Mouse (Mus musculus) small intestine, adult 2 months (tissue): ENCODE results near the gene Hivep3. TPM values are rescaled to one million over a fixed set of nuclear protein-coding genes. Genes with fewer than 3 reads are reported as not detected.

ENCODE experiments used
- H3K27ac ChIP-seq: fragments of 200-500 bp; 2 replicates; pipeline ENCODE4 v1.5.1; 2012; ENCODE audit warnings: low read depth, low read length, control low read depth, inconsistent platforms; ENCODE audit not compliant: insufficient read depth
- H3K27me3 ChIP-seq: fragments of 200-500 bp; 2 replicates; pipeline ENCODE4 v1.6.1; 2012; ENCODE audit warnings: mild to moderate bottlenecking, moderate library complexity, low read length, inconsistent platforms; ENCODE audit not compliant: control insufficient read depth, insufficient read depth
- H3K36me3 ChIP-seq: fragments of 200-500 bp; 2 replicates; pipeline ENCODE4 v1.6.1; 2012; ENCODE audit warnings: mild to moderate bottlenecking, low read length, control low read depth, inconsistent platforms; ENCODE audit not compliant: control insufficient read depth, insufficient read depth
- H3K4me1 ChIP-seq: fragments of 200-500 bp; 2 replicates; pipeline ENCODE4 v1.6.1; 2012; ENCODE audit warnings: low read length, inconsistent platforms, mixed read lengths; ENCODE audit not compliant: control insufficient read depth, insufficient read depth, insufficient read length
- H3K4me3 ChIP-seq: fragments of 200-500 bp; 2 replicates; pipeline ENCODE4 v1.5.1; 2012; ENCODE audit warnings: low read depth, mild to moderate bottlenecking, control low read depth, inconsistent platforms, low read length, moderate library complexity
- CTCF ChIP-seq: fragments of 200-500 bp; IDR thresholded peaks from 2 replicates; pipeline ENCODE4 v1.5.1; 2012; ENCODE audit warnings: low read depth, mild to moderate bottlenecking, control low read depth, inconsistent platforms, low read length, moderate library complexity, mixed read lengths; ENCODE audit not compliant: insufficient replicate concordance, insufficient read length; ENCODE audit errors: extremely low read depth
- POLR2A ChIP-seq: fragments of 200-500 bp; IDR thresholded peaks from 2 replicates; pipeline ENCODE4 v1.6.1; 2012; ENCODE audit warnings: low read depth, mild to moderate bottlenecking, control low read depth, inconsistent platforms, low read length, moderate library complexity
- WGBS: fragments of 180-500 bp; shearing (Covaris S2); methylation state at CpG from one replicate; pipeline ENCODE4 v1.1.7; 2018; 5-methylcytosine and 5-hydroxymethylcytosine counted together
- polyA plus RNA-seq: library from polyadenylated mRNA; depleted of rRNA; stranded (reverse); fragments of >200 nt; gene quantifications from 2 replicates; pipeline ENCODE4 v1.2.3, GENCODE M21; 2012

Hivep3 gene
- polyA plus RNA-seq, 1 experiment = 3.3 TPM

DNA sequence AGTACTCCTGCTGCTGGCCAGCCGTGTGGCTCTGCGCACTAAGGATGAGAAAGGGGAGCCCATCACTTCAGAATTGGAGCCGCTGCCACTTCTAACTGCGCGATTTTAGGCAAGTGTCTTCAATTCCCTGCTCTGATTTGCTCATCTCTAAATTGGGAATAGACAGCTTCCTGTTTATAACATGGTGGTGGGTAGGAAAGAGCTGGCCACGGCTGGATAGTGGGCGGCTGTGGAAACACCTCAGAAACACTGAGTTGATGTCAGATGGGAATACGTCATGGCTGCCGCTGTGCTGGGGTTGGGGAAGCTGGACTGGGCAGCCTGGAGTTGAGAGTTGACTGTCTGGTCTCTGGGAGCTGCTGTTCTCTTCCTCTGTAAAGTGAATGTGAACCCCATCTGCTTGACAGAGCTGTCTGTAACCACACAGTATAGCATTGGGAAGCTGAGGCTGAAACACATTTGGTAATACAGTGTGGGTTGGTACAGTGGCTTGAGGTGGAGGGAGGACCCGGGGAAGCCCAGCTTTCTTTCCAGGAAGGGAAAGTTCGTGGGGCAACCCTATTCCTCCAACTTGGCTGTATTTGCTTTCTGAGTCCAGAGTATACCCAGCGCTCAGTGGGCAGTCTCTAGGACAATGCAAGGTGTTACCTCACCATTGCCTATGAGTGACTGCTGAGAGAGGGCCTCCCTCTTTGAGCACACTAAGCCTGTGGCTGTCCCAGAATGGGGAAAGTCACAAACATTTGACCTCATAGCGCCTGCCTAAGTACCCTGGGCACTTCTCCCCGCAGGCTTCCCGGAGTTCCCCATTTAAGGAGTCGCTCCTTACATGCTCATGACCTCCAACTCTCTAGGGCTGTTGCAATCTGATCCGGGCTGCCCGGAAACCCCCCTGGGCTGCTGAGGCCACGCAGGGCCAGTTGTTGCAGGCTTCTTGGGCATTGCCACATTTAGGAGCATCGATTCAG, 232.8 kb downstream of the Hivep3 start:
- Histone ChIP-seq H3K4me1 (peaks cover 20% of the 10 kb centered on the region), H3K4me3 (no peak overlapping the region), H3K36me3 (no peaks in the 10 kb centered on the region), H3K27me3 (no peaks in the 10 kb centered on the region), H3K27ac (no peak overlapping the region)
- 69% methylated on average over 20 of the region's 20 CpGs for WGBS
- TF ChIP-seq POLR2A (no peak), CTCF (no peak)

DNA sequence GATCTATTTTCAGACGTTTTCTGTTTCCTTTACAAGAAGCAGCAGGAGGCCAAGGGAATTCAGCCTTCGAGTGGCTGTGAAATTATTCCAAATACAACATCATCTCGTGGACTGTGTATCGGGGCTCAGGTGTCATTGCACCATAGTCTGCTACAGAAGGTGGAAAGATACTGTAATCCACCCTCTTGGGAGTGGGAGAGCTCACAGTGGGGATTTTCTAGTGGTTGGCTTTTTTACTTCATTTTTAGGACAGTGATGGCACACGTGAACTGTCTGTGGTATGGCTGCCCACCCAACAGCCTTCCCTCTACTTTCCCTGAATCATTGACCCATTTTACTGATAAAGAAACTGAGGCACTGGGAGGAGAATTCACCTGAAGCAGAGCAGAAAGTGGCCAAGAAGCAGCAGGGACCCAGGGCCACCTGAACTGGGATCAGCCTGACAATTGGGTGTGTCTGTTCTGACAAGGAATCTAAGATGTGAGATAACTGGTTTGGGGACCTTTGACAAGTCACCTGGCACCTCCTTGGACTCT, 233.6 kb downstream of the Hivep3 start:
- Histone ChIP-seq H3K27me3 (no peaks in the 10 kb centered on the region), H3K4me3 (no peak overlapping the region), H3K27ac (no peak overlapping the region), H3K4me1 (peaks cover 20% of the 10 kb centered on the region), H3K36me3 (no peaks in the 10 kb centered on the region)
- no peak for TF ChIP-seq POLR2A
- no peak for TF ChIP-seq CTCF
- WGBS = 71% methylated on average over 5 of the region's 5 CpGs

DNA sequence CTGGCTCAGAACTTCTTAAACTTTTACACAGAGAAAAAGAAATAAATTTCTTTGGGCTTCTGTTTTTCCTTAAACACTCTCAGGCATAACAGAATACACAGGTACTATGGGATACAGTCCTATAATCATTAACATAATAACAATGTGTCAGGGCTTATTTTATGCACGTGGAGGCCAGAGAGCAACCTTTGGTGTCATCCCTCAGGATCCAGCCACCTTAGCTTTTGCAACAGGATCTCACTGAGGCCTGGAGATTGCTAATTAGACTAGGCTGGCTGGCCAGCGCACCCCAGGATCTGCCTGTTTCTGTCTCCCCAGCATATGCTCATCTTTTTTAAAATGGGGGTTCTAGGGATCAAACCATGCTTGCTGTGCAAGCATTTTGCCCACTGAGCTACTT, 234.1 kb downstream of the Hivep3 start:
- WGBS = 55% methylated on average over 2 of the region's 2 CpGs
- Histone ChIP-seq H3K27me3 (no peaks in the 10 kb centered on the region), H3K4me1 (peaks cover 16% of the 10 kb centered on the region), H3K27ac (no peak overlapping the region), H3K36me3 (no peaks in the 10 kb centered on the region), H3K4me3 (no peak overlapping the region)
- TF ChIP-seq CTCF (no peak), POLR2A (no peak)

DNA sequence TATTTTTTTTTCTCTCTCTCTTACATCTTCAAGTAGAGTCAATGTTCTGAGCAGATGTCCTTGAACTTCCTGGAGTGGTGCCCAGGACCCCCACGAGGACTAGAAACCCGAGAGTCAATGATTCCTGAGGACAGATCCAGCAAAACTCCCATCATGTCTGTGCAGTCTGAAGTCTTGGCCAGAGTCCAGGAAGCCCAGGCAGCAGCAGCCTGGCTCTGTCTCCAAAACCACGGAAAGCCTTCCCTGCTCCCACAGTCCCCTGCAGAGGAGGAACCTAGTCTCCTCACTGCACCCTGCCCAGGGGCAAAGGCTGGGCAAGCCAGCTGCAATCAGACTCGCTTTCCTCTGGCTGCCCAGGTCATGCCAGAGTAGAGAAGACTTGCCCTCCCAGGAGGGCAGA, 234.5 kb downstream of the Hivep3 start:
- H3K4me1 ChIP-seq = peaks cover 16% of the 10 kb centered on the region
- no peak overlapping the region for H3K27ac ChIP-seq
- H3K27me3 ChIP-seq = no peaks in the 10 kb centered on the region
- TF ChIP-seq POLR2A (no peak), CTCF (no peak)
- H3K36me3 ChIP-seq = no peaks in the 10 kb centered on the region
- WGBS = 5% methylated on average over 4 of the region's 4 CpGs
- no peak overlapping the region for H3K4me3 ChIP-seq

DNA sequence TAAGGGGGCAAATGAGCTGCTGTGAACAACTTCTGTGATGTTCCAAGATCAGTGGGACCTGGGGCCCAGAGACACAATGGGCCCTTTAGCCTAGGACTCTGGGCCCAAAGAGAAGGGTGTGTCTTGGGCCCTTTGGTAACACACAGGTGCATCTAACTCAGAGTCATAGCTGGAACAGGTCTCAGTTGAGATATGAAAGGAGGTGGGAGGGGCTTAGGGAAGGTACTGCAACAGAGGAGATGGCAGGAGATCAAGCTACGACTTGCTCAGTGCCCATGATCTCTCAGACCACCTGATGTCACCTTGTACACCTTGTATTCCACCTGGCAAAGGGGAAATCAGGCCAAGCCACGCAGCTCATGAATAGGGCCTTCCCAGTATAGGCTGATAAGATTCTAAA, 235.3 kb downstream of the Hivep3 start:
- 25% methylated on average over 2 of the region's 2 CpGs for WGBS
- Histone ChIP-seq H3K27ac (no peak overlapping the region), H3K4me3 (no peak overlapping the region), H3K4me1 (peaks cover 16% of the 10 kb centered on the region), H3K36me3 (no peaks in the 10 kb centered on the region), H3K27me3 (no peaks in the 10 kb centered on the region)
- no peak for TF ChIP-seq POLR2A
- no peak for TF ChIP-seq CTCF

DNA sequence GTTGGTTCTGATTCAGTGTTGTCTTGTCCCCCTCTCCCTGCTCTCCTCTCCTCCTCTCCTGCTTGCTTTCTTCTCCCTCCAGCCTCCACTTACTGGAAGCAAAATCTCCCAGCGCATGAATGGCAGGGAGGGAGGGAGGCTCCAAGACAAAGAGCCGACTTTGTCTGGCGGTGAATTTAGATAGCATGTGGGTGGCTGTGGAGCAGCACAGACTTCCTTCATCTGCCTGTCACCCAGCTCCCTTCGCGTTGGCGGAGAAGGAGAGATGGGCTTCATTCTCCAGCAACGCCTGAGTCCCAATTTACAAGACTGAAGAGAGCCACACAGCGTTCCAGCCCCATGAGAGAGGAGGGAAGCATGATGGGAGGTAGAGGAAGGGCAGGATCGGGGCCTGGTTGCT, 236.6 kb downstream of the Hivep3 start:
- 73% methylated on average over 9 of the region's 9 CpGs for WGBS
- Histone ChIP-seq H3K4me3 (no peak overlapping the region), H3K36me3 (no peaks in the 10 kb centered on the region), H3K27me3 (no peaks in the 10 kb centered on the region), H3K4me1 (peaks cover 13% of the 10 kb centered on the region), H3K27ac (no peak overlapping the region)
- TF ChIP-seq POLR2A (no peak), CTCF (no peak)

DNA sequence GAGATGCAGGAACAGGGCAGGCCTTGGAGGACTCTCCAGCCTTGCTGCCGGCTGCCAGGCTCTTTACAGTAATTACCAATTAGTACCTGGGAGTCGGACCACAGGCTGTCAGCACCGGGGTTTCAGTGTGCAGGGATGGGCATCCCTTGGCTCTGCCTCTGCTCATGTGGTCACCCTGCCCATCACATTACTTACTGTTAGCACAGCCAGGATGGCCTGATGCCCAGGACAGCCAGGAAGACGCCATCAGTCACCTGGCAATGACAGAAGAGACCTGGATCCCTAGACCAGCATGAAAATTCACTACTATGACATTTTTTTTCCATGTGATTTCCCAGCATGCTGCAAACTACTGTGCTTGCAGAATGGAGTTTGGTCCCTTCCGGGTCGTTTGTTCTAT, 238.8 kb downstream of the Hivep3 start:
- Histone ChIP-seq H3K27ac (no peak overlapping the region), H3K4me1 (peaks cover 9% of the 10 kb centered on the region), H3K4me3 (no peak overlapping the region), H3K27me3 (no peaks in the 10 kb centered on the region), H3K36me3 (no peaks in the 10 kb centered on the region)
- TF ChIP-seq CTCF = no peak
- no peak for TF ChIP-seq POLR2A
- WGBS = 79% methylated on average over 6 of the region's 6 CpGs
